Mouse (Mus musculus) CD4-positive helper T cell, adult 2 months (primary cell): ENCODE results near the gene Tor1a.
"Not testable (repeated sequence)": the region's sequence is repeated elsewhere in the genome, so short reads cannot be mapped to it uniquely, and the experiment has no call there.

Source experiments
- DNase-seq: peaks from one replicate; pipeline ENCODE4 v3.0.0-alpha.2; 2012; ENCODE audit warnings: low read depth, missing footprints, low spot score

Gene Tor1a

DNA sequence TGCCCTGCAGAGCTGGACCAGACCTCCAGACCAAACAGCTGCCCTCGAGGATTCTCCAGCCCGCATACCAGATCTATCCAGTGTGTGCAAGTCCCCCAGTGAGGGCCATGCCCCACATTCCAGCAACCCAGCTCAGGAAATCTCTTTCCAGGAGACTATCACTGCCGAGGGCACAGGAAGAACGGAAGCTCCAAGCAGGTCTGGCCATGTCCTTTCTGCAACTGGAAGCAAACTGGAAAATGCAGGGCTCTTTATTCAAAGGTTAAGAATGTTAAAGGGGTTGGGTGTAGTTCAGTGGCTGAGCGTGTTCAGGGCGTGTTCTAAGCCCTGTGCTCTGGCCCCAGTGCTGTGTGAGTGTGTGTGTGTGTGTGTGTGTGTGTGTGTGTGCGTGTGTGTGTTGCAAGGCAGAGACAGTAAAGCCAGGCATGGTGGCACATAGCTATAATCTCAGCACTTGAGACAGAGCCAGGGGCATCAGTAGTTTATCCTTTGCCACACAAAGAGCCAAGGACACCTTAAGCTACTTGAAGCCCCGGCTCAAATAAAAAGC, 48.9 kb downstream of the Tor1a start:
- DNase-seq, result no peak

GRCm38 (mm10) chr2:30918126-30918525, 49.6 kb downstream of the Tor1a start:
- no peak for DNase-seq

DNA sequence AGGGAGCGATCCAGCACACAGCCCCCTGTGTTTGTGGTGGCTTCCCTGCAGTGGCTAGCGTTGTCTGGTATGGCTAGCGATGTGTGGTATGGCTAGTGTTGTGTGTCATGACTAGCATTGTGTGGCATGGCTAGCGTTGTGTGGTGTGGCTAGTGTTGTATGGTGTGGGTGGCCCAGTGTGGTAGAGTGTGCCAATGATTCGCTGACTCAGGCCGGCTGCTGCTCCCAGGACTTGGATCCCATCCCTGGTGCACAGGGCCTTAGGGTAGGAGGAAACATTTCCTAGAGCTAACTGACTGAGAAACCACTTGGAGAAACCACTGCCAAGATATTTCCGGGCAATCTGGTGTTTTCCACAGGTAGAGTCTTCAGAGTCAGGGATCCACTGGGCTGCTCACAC, 50.1 kb downstream of the Tor1a start:
- DNase-seq, result no peak

DNA sequence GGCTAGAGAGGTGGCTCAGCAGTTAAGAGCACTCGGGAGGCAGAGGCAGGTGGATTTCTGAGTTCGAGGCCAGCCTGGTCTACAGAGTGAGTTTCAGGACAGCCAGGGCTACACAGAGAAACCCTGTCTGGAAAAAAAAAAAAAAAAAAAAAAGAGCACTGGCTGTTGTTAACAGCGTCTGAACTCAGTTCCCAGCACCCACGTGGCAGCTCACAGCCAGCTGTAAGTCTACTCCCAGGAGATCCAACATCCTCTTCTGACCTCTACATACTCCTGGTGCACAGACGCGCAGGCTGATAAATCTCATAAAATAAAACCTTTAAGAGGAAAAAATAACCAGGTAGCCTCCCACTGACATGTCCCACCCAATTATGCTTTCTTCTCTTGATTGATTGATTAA, 51.8 kb downstream of the Tor1a start:
- not testable (repeated sequence) for DNase-seq

DNA sequence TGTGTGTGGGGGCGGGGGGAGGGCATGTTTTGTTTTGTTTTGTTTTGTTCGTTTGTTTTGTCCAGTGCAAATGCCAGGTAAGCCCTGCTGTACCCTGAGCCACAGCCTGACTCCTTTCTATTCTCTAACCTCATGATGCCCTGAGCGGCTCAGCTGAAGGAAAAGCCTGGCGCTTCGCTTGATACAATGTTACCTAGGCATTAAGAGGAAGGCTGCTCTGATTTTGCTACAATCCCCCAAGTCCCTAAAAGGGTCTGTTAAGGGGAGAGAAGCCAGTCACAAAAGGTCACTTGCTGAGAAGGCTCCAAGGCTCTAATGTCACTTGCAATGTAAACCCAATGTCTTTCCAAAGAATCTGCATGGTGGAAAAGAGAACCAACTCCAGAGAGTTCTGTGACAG, 52.4 kb downstream of the Tor1a start:
- DNase-seq, result no peak

- no peak for DNase-seq
Observed at GRCm38 (mm10) chr2:30914836-30915235, 52.9 kb downstream of the Tor1a start.

DNA sequence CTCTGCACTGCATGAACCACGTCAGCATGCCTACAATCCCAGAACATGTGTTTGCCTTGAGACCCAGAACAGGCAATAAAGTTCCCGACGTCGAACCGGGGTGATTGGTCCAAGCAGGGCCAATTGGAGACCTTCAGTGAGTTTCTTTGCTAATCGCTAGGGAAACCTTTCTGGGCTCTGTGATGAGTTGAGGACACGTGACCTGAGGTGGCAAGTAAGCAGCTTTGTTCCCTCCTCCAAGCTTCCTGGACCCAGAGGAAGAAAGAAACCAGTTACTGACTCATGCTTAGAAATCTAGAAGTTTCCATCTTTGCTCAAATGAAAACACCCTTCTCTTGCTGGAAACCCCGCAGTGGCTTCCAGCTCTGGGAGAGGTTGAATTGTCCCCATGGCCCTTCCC, 54.7 kb downstream of the Tor1a start:
- no peak for DNase-seq

DNA sequence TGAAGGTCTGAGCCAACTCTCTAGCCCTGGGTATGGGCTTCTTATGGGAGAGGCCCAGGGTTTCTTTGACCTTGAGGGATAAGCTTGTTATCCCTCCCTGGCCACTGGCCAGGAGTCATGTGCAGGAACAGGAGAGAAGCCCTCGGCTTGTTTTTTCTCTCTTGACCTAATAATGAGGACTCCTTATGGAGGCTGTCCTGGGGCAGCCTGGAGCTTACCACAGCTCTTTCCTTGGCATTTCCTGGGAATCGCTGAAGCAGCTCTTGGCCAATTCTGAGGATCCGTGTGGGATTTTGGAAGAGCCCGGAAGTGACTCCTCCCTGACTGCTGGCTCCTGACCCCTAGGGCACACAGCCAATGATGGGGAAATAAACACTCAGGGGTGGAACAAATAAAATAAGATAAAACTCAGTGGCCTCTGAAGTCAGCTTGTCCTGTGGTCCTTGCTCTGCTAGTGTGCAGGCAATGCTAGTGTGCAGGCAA, 55.4 kb downstream of the Tor1a start:
- no peak for DNase-seq
